Mouse (Mus musculus) cortical plate, adult 2 months (tissue): Measurements from ENCODE around the gene Nr2c2.

Source experiments
- CTCF ChIP-seq: fragments of 200-500 bp; IDR thresholded peaks from 2 replicates; pipeline ENCODE4 v1.5.1; 2011; ENCODE audit warnings: mild to moderate bottlenecking, control low read depth, low read length; ENCODE audit not compliant: insufficient read depth; ENCODE audit errors: extremely low read depth
- POLR2A ChIP-seq: fragments of 200-500 bp; IDR thresholded peaks from 2 replicates; pipeline ENCODE4 v1.6.1; 2011; ENCODE audit warnings: mild to moderate bottlenecking, low read length, control low read depth; ENCODE audit not compliant: insufficient read depth; ENCODE audit errors: extremely low read depth

DNA sequence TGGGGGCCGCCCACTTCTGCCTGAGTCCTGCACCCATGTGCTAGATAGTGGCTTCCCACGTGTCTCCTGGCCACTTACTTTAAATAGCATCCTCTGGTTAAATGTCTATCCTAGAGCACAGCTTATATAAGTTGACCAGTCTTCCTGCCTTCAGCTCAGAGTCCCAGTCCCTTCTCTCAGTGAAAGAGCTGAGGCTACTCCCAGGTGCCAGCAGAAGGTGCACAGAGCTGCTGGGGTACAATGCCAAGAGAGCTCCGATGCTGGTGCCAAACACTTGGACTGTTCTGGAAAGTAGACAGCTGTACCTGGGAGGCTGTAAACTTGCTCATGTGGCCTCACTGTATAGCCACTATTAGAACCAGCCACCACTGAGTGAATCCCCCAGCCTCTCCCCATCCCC lies 130.8 kb downstream of the Nr2c2 start:
- no peak for TF ChIP-seq POLR2A
- no peak for TF ChIP-seq CTCF
